Mouse (Mus musculus) megakaryocyte, embryonic 14.5 days (primary cell): ENCODE measurements at regions not wholly inside any gene's neighbourhood (a gene's known extent, or its start where the extent isn't known, plus 50 kb on each side); places are given as distances from the start of the nearest gene placed in this dataset.
A peak's percentile ranks its signal among the peaks of the same experiment; 100 is the strongest.

Experiments
- H3K27me3 ChIP-seq: replicated peaks from 2 replicates; pipeline ENCODE3; 2012; ENCODE audit warnings: inconsistent platforms
- H3K36me3 ChIP-seq: replicated peaks from 2 replicates; pipeline ENCODE3; 2012; ENCODE audit warnings: low read length, inconsistent platforms, mixed read lengths
- H3K4me1 ChIP-seq: 2 replicates; pipeline ENCODE4 v1.6.1; 2012; ENCODE audit warnings: inconsistent platforms
- H3K4me3 ChIP-seq: replicated peaks from 2 replicates; pipeline ENCODE3; 2012; ENCODE audit warnings: moderate library complexity, mild to moderate bottlenecking, inconsistent platforms
- H3K9me3 ChIP-seq: 2 replicates; pipeline ENCODE4 v1.6.1; 2012; ENCODE audit warnings: inconsistent platforms
- FLI1 ChIP-seq: IDR thresholded peaks from 2 replicates; pipeline ENCODE4 v1.6.1; 2012; ENCODE audit warnings: low read length, inconsistent platforms, mixed read lengths
- GATA1 ChIP-seq: IDR thresholded peaks from 3 replicates; pipeline ENCODE4 v1.6.1; 2012; ENCODE audit warnings: mixed read lengths, low read length, inconsistent platforms, borderline replicate concordance

- Histone ChIP-seq H3K27me3 (no peaks in the 10 kb centered on the region), H3K4me1 (no peaks in the 10 kb centered on the region), H3K4me3 (no peak overlapping the region), H3K36me3 (no peaks in the 10 kb centered on the region), H3K9me3 (no peaks in the 10 kb centered on the region)
- TF ChIP-seq FLI1 (no peak), GATA1 (no peak)
Measured at GRCm38 (mm10) chr12:10135915-10136314, 233.9 kb upstream of the Nt5c1b start.

GRCm38 (mm10) chr12:10140131-10140530, 229.6 kb upstream of the Nt5c1b start:
- Histone ChIP-seq H3K27me3 (no peaks in the 10 kb centered on the region), H3K4me1 (no peaks in the 10 kb centered on the region), H3K4me3 (no peak overlapping the region), H3K9me3 (no peaks in the 10 kb centered on the region), H3K36me3 (no peaks in the 10 kb centered on the region)
- TF ChIP-seq GATA1 (no peak), FLI1 (no peak)

GRCm38 (mm10) chr12:10160837-10161236, 208.9 kb upstream of the Nt5c1b start:
- no peaks in the 10 kb centered on the region for H3K36me3 ChIP-seq
- no peak for TF ChIP-seq FLI1
- TF ChIP-seq GATA1: no peak
- H3K4me3 ChIP-seq: no peak overlapping the region
- H3K27me3 ChIP-seq: no peaks in the 10 kb centered on the region
- no peaks in the 10 kb centered on the region for H3K9me3 ChIP-seq
- H3K4me1 ChIP-seq: no peaks in the 10 kb centered on the region

GRCm38 (mm10) chr12:10168042-10168441, 201.7 kb upstream of the Nt5c1b start:
- no peaks in the 10 kb centered on the region for H3K36me3 ChIP-seq
- H3K9me3 ChIP-seq: no peaks in the 10 kb centered on the region
- no peaks in the 10 kb centered on the region for H3K4me1 ChIP-seq
- H3K27me3 ChIP-seq: no peaks in the 10 kb centered on the region
- TF ChIP-seq FLI1 (no peak), GATA1 (no peak)
- H3K4me3 ChIP-seq: no peak overlapping the region

GRCm38 (mm10) chr12:10168581-10168980, 201.2 kb upstream of the Nt5c1b start:
- TF ChIP-seq GATA1 (no peak), FLI1 (no peak)
- Histone ChIP-seq H3K4me3 (no peak overlapping the region), H3K36me3 (no peaks in the 10 kb centered on the region), H3K9me3 (no peaks in the 10 kb centered on the region), H3K4me1 (no peaks in the 10 kb centered on the region), H3K27me3 (no peaks in the 10 kb centered on the region)

GRCm38 (mm10) chr12:10178718-10179117, 191.1 kb upstream of the Nt5c1b start:
- Histone ChIP-seq H3K4me1 (no peaks in the 10 kb centered on the region), H3K27me3 (no peaks in the 10 kb centered on the region), H3K4me3 (peak overlapping the region; percentile 77), H3K9me3 (peaks cover 6% of the 10 kb centered on the region; the same call in 1 of the 2 replicates), H3K36me3 (no peaks in the 10 kb centered on the region)
- no peak for TF ChIP-seq FLI1
- TF ChIP-seq GATA1: no peak

GRCm38 (mm10) chr12:10179147-10179814, 190.5 kb upstream of the Nt5c1b start:
- Histone ChIP-seq H3K4me3 (no peak overlapping the region), H3K36me3 (no peaks in the 10 kb centered on the region), H3K4me1 (no peaks in the 10 kb centered on the region), H3K9me3 (peaks cover 6% of the 10 kb centered on the region; the same call in 1 of the 2 replicates), H3K27me3 (no peaks in the 10 kb centered on the region)
- TF ChIP-seq FLI1 (no peak), GATA1 (no peak)

- Histone ChIP-seq H3K4me1 (no peaks in the 10 kb centered on the region), H3K9me3 (peaks cover 6% of the 10 kb centered on the region; the same call in 1 of the 2 replicates), H3K36me3 (no peaks in the 10 kb centered on the region), H3K27me3 (no peaks in the 10 kb centered on the region), H3K4me3 (no peak overlapping the region)
- no peak for TF ChIP-seq GATA1
- TF ChIP-seq FLI1: no peak
Measured at GRCm38 (mm10) chr12:10179815-10180468, 189.8 kb upstream of the Nt5c1b start.

- no peak for TF ChIP-seq FLI1
- no peak for TF ChIP-seq GATA1
- Histone ChIP-seq H3K4me1 (no peaks in the 10 kb centered on the region), H3K9me3 (peaks cover 6% of the 10 kb centered on the region; the same call in 1 of the 2 replicates), H3K4me3 (no peak overlapping the region), H3K36me3 (no peaks in the 10 kb centered on the region), H3K27me3 (no peaks in the 10 kb centered on the region)
Measured at GRCm38 (mm10) chr12:10182589-10182988, 187.2 kb upstream of the Nt5c1b start.

GRCm38 (mm10) chr12:10186576-10186975, 183.2 kb upstream of the Nt5c1b start:
- Histone ChIP-seq H3K36me3 (no peaks in the 10 kb centered on the region), H3K27me3 (no peaks in the 10 kb centered on the region), H3K9me3 (no peaks in the 10 kb centered on the region), H3K4me1 (no peaks in the 10 kb centered on the region), H3K4me3 (no peak overlapping the region)
- no peak for TF ChIP-seq GATA1
- no peak for TF ChIP-seq FLI1
